Mouse (Mus musculus): ENCODE data around the gene Clybl. TPM values are rescaled to one million over a fixed set of nuclear protein-coding genes. Genes with fewer than 3 reads are reported as not detected.

Clybl gene
- polyA plus RNA-seq, 1 experiment from 2014 or later, result 30.6 TPM

GRCm38 (mm10) chr14:122449601-122450495 lies 268.3 kb downstream of the Clybl start:
- peak overlapping the region; percentile 81 for H3K27ac ChIP-seq (ENCODE audit: low read depth, low read length)
- 4% methylated on average over 29 of the region's 29 CpGs for WGBS
- H3K4me2 ChIP-seq (replicated peaks; ENCODE audit: low read depth, low read length), result peak overlapping the region; percentile 86
- DNase-seq (ENCODE audit: low spot score), result peak; percentile 67
- H3K4me3 ChIP-seq (ENCODE audit: low read depth, low read length), result peak overlapping the region; percentile 49
- peak overlapping the region; percentile 60 for H3K9ac ChIP-seq (ENCODE audit: low read depth, low read length)
- no peaks in the 10 kb centered on the region for H3K9me3 ChIP-seq (ENCODE audit: control insufficient read depth, low read length)
- no peaks in the 10 kb centered on the region for H3K36me3 ChIP-seq (ENCODE audit: control insufficient read depth, insufficient read depth, low read length)
- H3K27me3 ChIP-seq (ENCODE audit: control insufficient read depth, insufficient read depth, low read length), result peaks cover 30% of the 10 kb centered on the region
- peaks cover 17% of the 10 kb centered on the region for H3K4me1 ChIP-seq (replicated peaks; ENCODE audit: control insufficient read depth, insufficient read depth, low read length)
- no peak for ATAC-seq (ENCODE audit: low FRiP score)

GRCm38 (mm10) chr14:122450496-122451382 lies 269.2 kb downstream of the Clybl start, which contains the start of gene Gm5089:
TSS of gene Gm5089 (minus strand) at chr14:122451115.
- peak within 1 kb of the TSS; percentile 60 for H3K9ac ChIP-seq (ENCODE audit: low read depth, low read length)
- H3K27ac ChIP-seq (ENCODE audit: low read depth, low read length), result peak within 1 kb of the TSS; percentile 81
- DNase-seq (ENCODE audit: low spot score), result peak; percentile 70
- H3K36me3 ChIP-seq (ENCODE audit: control insufficient read depth, insufficient read depth, low read length), result no peaks in the 10 kb centered on the region
- H3K27me3 ChIP-seq (ENCODE audit: control insufficient read depth, insufficient read depth, low read length), result peaks cover 30% of the 10 kb centered on the region
- H3K4me1 ChIP-seq (replicated peaks; ENCODE audit: control insufficient read depth, insufficient read depth, low read length), result peaks cover 17% of the 10 kb centered on the region
- H3K4me2 ChIP-seq (replicated peaks; ENCODE audit: low read depth, low read length), result peak within 1 kb of the TSS; percentile 86
- H3K4me3 ChIP-seq (ENCODE audit: low read depth, low read length), result peak within 1 kb of the TSS; percentile 49
- under 1% methylated on average over 58 of the region's 59 CpGs for WGBS
- peak; percentile 12; the same call in 1 of the 2 replicates for ATAC-seq (ENCODE audit: low FRiP score)
- H3K9me3 ChIP-seq (ENCODE audit: control insufficient read depth, low read length), result no peaks in the 10 kb centered on the region

- peak overlapping the region; percentile 81 for H3K27ac ChIP-seq (ENCODE audit: low read depth, low read length)
- H3K4me2 ChIP-seq (replicated peaks; ENCODE audit: low read depth, low read length), result peak overlapping the region; percentile 86
- H3K9ac ChIP-seq (ENCODE audit: low read depth, low read length), result peak overlapping the region; percentile 60
- H3K27me3 ChIP-seq (ENCODE audit: control insufficient read depth, insufficient read depth, low read length), result peaks cover 32% of the 10 kb centered on the region
- WGBS, result 45% methylated on average over 5 of the region's 5 CpGs
- peaks cover 17% of the 10 kb centered on the region for H3K4me1 ChIP-seq (replicated peaks; ENCODE audit: control insufficient read depth, insufficient read depth, low read length)
- no peaks in the 10 kb centered on the region for H3K9me3 ChIP-seq (ENCODE audit: control insufficient read depth, low read length)
- H3K36me3 ChIP-seq (ENCODE audit: control insufficient read depth, insufficient read depth, low read length), result no peaks in the 10 kb centered on the region
- peak; percentile 48 for DNase-seq (ENCODE audit: low spot score)
- ATAC-seq (ENCODE audit: low FRiP score), result no peak
- peak overlapping the region; percentile 49; the same call in 1 of the 2 replicates for H3K4me3 ChIP-seq (ENCODE audit: low read depth, low read length)
Measured at GRCm38 (mm10) chr14:122451551-122452145, 270.1 kb downstream of the Clybl start.

Other genes starting within 250 kb of the Clybl start
- gene Gpr183, start 216.5 kb upstream of the Clybl start, polyA plus RNA-seq (2014; fragmentation: Nextera tagmentation; extraction: Ambion mirVana), result 1.9 and 3.2 TPM in 2 replicates
- not detected in 2 replicates for gene Timm8a2, start 147.0 kb upstream of the Clybl start, polyA plus RNA-seq (2014; fragmentation: Nextera tagmentation; extraction: Ambion mirVana)
- 130 and 138 TPM in 2 replicates for gene Tm9sf2, start 74.7 kb upstream of the Clybl start, polyA plus RNA-seq (2014; fragmentation: Nextera tagmentation; extraction: Ambion mirVana)